Mouse (Mus musculus) frontal cortex, postnatal 14 days (tissue): ENCODE data around the gene Emilin2.

ENCODE experiments used
- DNase-seq, 2 experiments: peaks; one replicate each; pipeline ENCODE4 v3.0.0; 2022; ENCODE audit warnings: low spot score in 2 of 2

Emilin2 gene

GRCm38 (mm10) chr17:71264739-71265138 is 47.0 kb downstream of the Emilin2 start:
- DNase-seq = no peak

- no peak for DNase-seq
These were observed 48.6 kb downstream of the Emilin2 start for GRCm38 (mm10) chr17:71263136-71263535.

- no peak for DNase-seq
These were observed 51.1 kb downstream of the Emilin2 start for GRCm38 (mm10) chr17:71260658-71261057.

- DNase-seq = no peak
These were observed 52.1 kb downstream of the Emilin2 start for GRCm38 (mm10) chr17:71259727-71260126.

GRCm38 (mm10) chr17:71256806-71257536 is 54.8 kb downstream of the Emilin2 start:
- DNase-seq = no peak

- DNase-seq = no peak
These were observed 55.6 kb downstream of the Emilin2 start for GRCm38 (mm10) chr17:71256068-71256615.

- DNase-seq = no peak
These were observed 57.0 kb downstream of the Emilin2 start for GRCm38 (mm10) chr17:71254736-71255135.

- DNase-seq = no peak
These were observed 57.7 kb downstream of the Emilin2 start for GRCm38 (mm10) chr17:71254106-71254505.

GRCm38 (mm10) chr17:71253391-71253790 is 58.4 kb downstream of the Emilin2 start:
- no peak for DNase-seq

- no peak for DNase-seq
These were observed 59.7 kb downstream of the Emilin2 start for GRCm38 (mm10) chr17:71252101-71252500.

GRCm38 (mm10) chr17:71251601-71252001 is 60.2 kb downstream of the Emilin2 start:
- DNase-seq = no peak

GRCm38 (mm10) chr17:71250819-71251600 is 60.8 kb downstream of the Emilin2 start:
- DNase-seq = peak in 1 of 2 experiments; percentile 47

- no peak for DNase-seq
These were observed 61.7 kb downstream of the Emilin2 start for GRCm38 (mm10) chr17:71250046-71250445.

- no peak for DNase-seq
These were observed 62.8 kb downstream of the Emilin2 start for GRCm38 (mm10) chr17:71248963-71249362.

GRCm38 (mm10) chr17:71246022-71246421 is 65.8 kb downstream of the Emilin2 start:
- no peak for DNase-seq

- no peak for DNase-seq
These were observed 66.6 kb downstream of the Emilin2 start for GRCm38 (mm10) chr17:71245133-71245532.

GRCm38 (mm10) chr17:71242666-71243065 is 69.1 kb downstream of the Emilin2 start:
- no peak for DNase-seq

- no peak for DNase-seq
These were observed 71.0 kb downstream of the Emilin2 start for GRCm38 (mm10) chr17:71240811-71241210.

GRCm38 (mm10) chr17:71238494-71238893 is 73.3 kb downstream of the Emilin2 start:
- no peak for DNase-seq

GRCm38 (mm10) chr17:71235229-71235958 is 76.4 kb downstream of the Emilin2 start:
- DNase-seq = no peak

- DNase-seq = no peak
These were observed 77.7 kb downstream of the Emilin2 start for GRCm38 (mm10) chr17:71234041-71234594.

GRCm38 (mm10) chr17:71233210-71233609 is 78.6 kb downstream of the Emilin2 start:
- DNase-seq = no peak
